ENCODE assay signal across 12 mouse cellular contexts in the genomic region with DNA sequence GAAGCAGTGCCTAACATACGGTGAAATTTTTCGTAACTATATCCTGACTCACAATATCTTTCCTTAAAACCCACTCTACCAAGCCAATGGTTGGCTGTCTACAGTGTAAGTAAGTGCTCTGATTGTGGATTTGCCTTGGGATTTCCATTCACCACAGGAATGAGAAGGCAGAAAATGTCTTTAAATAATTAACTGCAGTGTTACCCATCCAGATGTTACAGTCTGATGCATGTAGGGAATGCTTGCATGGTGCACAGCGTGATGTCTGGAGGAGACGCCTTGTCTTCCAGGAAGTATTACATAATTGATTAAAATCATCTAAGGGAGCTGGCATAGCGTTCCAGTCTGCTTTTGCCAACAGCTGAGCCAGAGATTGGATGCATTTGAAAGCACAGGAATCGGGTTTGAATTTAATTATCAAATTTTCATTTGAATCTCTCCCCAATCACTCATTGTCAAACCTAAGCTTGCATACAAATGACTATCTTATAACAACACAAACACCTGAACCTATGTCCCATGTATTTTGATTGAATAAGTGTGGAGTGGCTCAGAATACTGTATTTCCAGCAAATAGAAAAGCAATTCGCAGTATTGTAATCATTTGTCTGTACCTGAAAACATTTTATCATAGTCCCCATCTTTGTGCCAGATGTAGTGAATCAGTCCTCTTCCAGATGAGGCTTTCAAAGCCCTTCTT.
DNase-seq lines count a peak whose midpoint lies in the region; ATAC-seq lines count a peak whose summit lies in the region.
"Had no signal": no experiment of that assay in that cellular context is flagged by ENCODE, and none has a peak within 500 bp of the region (broad histone marks: within the 10 kb centered on the region; RNA-seq: fewer than 3 reads in every experiment).

No protein-coding gene starts in this region.

- H3K9me3 ChIP-seq in hindbrain, embryonic 11.5 days (ENCODE audit: control insufficient read depth, low read length), result no peaks in the 10 kb centered on the region
- H3K9me3 ChIP-seq in hindbrain, embryonic 10.5 days, result no peaks in the 10 kb centered on the region
- no peaks in the 10 kb centered on the region for H3K9me3 ChIP-seq in midbrain, embryonic 13.5 days
- no peaks in the 10 kb centered on the region for H3K9me3 ChIP-seq in midbrain, embryonic 11.5 days (ENCODE audit: control insufficient read depth, low read length)
- H3K9me3 ChIP-seq in kidney, embryonic 15.5 days (replicated peaks), result no peaks in the 10 kb centered on the region
- H3K9me3 ChIP-seq: liver, embryonic 13.5 days had no signal

- H3K9ac ChIP-seq in hindbrain, embryonic 11.5 days (ENCODE audit: low read depth, low read length), result no peak overlapping the region
- H3K9ac ChIP-seq in midbrain, embryonic 13.5 days (replicated peaks), result no peak overlapping the region
- H3K9ac ChIP-seq in midbrain, embryonic 11.5 days (ENCODE audit: low read length), result no peak overlapping the region
- H3K9ac ChIP-seq in kidney, embryonic 15.5 days, result no peak overlapping the region
- H3K9ac ChIP-seq: liver, embryonic 13.5 days had no signal

- ATAC-seq in hindbrain, embryonic 11.5 days (ENCODE audit: low FRiP score), result peak; percentile 30; the same call in 1 of the 2 replicates
- peak; percentile 30; the same call in 1 of the 2 replicates for ATAC-seq in midbrain, embryonic 13.5 days
- ATAC-seq in midbrain, embryonic 11.5 days (ENCODE audit: low FRiP score), result no peak
- ATAC-seq in kidney, embryonic 15.5 days (replicated peaks; ENCODE audit: low FRiP score), result peak; percentile 25; the same call in 1 of the 2 replicates
- ATAC-seq: inflammation-experienced regulatory T-cells, adult 6 months had no signal

- DNase-seq in hindbrain, embryonic 11.5 days (ENCODE audit: low spot score), result no peak
- no peak for DNase-seq in hindbrain, embryonic 10.5 days (ENCODE audit: low spot score)
- DNase-seq in midbrain, embryonic 11.5 days (ENCODE audit: low spot score, missing footprints), result no peak
- DNase-seq in thymus, postnatal 36 days, result no peak
- no peak for DNase-seq in embryo, embryonic 10 days (ENCODE audit: low spot score)
- DNase-seq: adrenal gland, postnatal 10 days; gastrocnemius, postnatal 10 days; liver, embryonic 13.5 days; thymus, adult 2 months had no signal

- no peaks in the 10 kb centered on the region for H3K27me3 ChIP-seq in hindbrain, embryonic 11.5 days (ENCODE audit: control insufficient read depth, insufficient read depth, low read length)
- H3K27me3 ChIP-seq in hindbrain, embryonic 10.5 days (ENCODE audit: insufficient read depth, poor library complexity, severe bottlenecking), result no peaks in the 10 kb centered on the region
- no peaks in the 10 kb centered on the region for H3K27me3 ChIP-seq in midbrain, embryonic 13.5 days
- H3K27me3 ChIP-seq in midbrain, embryonic 11.5 days (ENCODE audit: control insufficient read depth, insufficient read depth, low read length), result no peaks in the 10 kb centered on the region
- no peaks in the 10 kb centered on the region for H3K27me3 ChIP-seq in kidney, embryonic 15.5 days
- H3K27me3 ChIP-seq: liver, embryonic 13.5 days had no signal

- 68% methylated on average over 7 of the region's 7 CpGs for WGBS in hindbrain, embryonic 11.5 days
- WGBS in hindbrain, embryonic 10.5 days, result 83% methylated on average over 7 of the region's 7 CpGs
- 74% methylated on average over 7 of the region's 7 CpGs for WGBS in midbrain, embryonic 13.5 days
- WGBS in midbrain, embryonic 11.5 days, result 79% methylated on average over 7 of the region's 7 CpGs
- WGBS in kidney, embryonic 15.5 days, result 72% methylated on average over 7 of the region's 7 CpGs

- H3K36me3 ChIP-seq in hindbrain, embryonic 11.5 days (ENCODE audit: control insufficient read depth, insufficient read depth, low read length), result no peaks in the 10 kb centered on the region
- H3K36me3 ChIP-seq in hindbrain, embryonic 10.5 days, result no peaks in the 10 kb centered on the region
- no peaks in the 10 kb centered on the region for H3K36me3 ChIP-seq in midbrain, embryonic 13.5 days
- H3K36me3 ChIP-seq in midbrain, embryonic 11.5 days (ENCODE audit: control insufficient read depth, insufficient read depth, low read length), result no peaks in the 10 kb centered on the region
- no peaks in the 10 kb centered on the region for H3K36me3 ChIP-seq in kidney, embryonic 15.5 days
- H3K36me3 ChIP-seq: liver, embryonic 13.5 days had no signal

- H3K4me2 ChIP-seq in hindbrain, embryonic 11.5 days (replicated peaks; ENCODE audit: low read depth, low read length), result no peak overlapping the region
- no peak overlapping the region for H3K4me2 ChIP-seq in midbrain, embryonic 13.5 days (replicated peaks)
- H3K4me2 ChIP-seq in midbrain, embryonic 11.5 days, result no peak overlapping the region
- H3K4me2 ChIP-seq in kidney, embryonic 15.5 days, result no peak overlapping the region
- H3K4me2 ChIP-seq: liver, embryonic 13.5 days had no signal

- H3K4me3 ChIP-seq in hindbrain, embryonic 11.5 days (ENCODE audit: low read depth, low read length), result no peak overlapping the region
- H3K4me3 ChIP-seq in hindbrain, embryonic 10.5 days, result no peak overlapping the region
- no peak overlapping the region for H3K4me3 ChIP-seq in midbrain, embryonic 13.5 days (replicated peaks)
- no peak overlapping the region for H3K4me3 ChIP-seq in midbrain, embryonic 11.5 days (ENCODE audit: low read depth, low read length)
- H3K4me3 ChIP-seq in kidney, embryonic 15.5 days (replicated peaks), result no peak overlapping the region
- H3K4me3 ChIP-seq: liver, embryonic 13.5 days had no signal

- H3K4me1 ChIP-seq in hindbrain, embryonic 11.5 days (replicated peaks; ENCODE audit: control insufficient read depth, insufficient read depth, low read length), result no peaks in the 10 kb centered on the region
- H3K4me1 ChIP-seq in hindbrain, embryonic 10.5 days (replicated peaks), result no peaks in the 10 kb centered on the region
- no peaks in the 10 kb centered on the region for H3K4me1 ChIP-seq in midbrain, embryonic 13.5 days (replicated peaks)
- no peaks in the 10 kb centered on the region for H3K4me1 ChIP-seq in midbrain, embryonic 11.5 days (ENCODE audit: control insufficient read depth, insufficient read depth, low read length)
- no peaks in the 10 kb centered on the region for H3K4me1 ChIP-seq in kidney, embryonic 15.5 days
- H3K4me1 ChIP-seq: liver, embryonic 13.5 days had no signal

- H3K27ac ChIP-seq in hindbrain, embryonic 11.5 days (ENCODE audit: low read depth, low read length), result no peak overlapping the region
- no peak overlapping the region for H3K27ac ChIP-seq in hindbrain, embryonic 10.5 days
- no peak overlapping the region for H3K27ac ChIP-seq in midbrain, embryonic 13.5 days
- no peak overlapping the region for H3K27ac ChIP-seq in midbrain, embryonic 11.5 days (ENCODE audit: low read depth, low read length)
- no peak overlapping the region for H3K27ac ChIP-seq in kidney, embryonic 15.5 days
- H3K27ac ChIP-seq: liver, embryonic 13.5 days had no signal
